Mouse (Mus musculus) bone marrow, adult 2 months (tissue): ENCODE results near the gene Zfp874a.

Experiments
- CTCF ChIP-seq: fragments of 200-500 bp; IDR thresholded peaks from 2 replicates; pipeline ENCODE4 v1.5.1; 2011; ENCODE audit warnings: low read length, control low read depth; ENCODE audit not compliant: control insufficient read depth, insufficient read depth
- POLR2A ChIP-seq: fragments of 200-500 bp; IDR thresholded peaks from 2 replicates; pipeline ENCODE4 v1.6.1; 2011; ENCODE audit warnings: low read depth, mild to moderate bottlenecking, control low read depth, low read length, borderline replicate concordance; ENCODE audit not compliant: control insufficient read depth

DNA sequence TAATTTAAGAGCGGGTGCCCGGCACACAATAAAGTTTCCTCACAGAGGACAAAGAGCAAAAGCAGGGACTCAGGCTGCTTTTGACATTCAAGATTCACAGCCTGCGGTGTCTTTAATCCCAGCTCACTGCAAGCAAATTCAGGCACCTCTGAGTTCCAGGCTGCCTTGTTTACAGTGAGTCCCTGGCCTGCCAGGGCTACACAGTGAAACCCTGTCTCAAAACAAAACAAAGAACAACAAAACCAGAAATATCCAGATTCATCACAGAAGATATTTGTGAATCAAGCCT, 541 bp upstream of the Zfp874a start:
- TF ChIP-seq POLR2A (no peak), CTCF (no peak)
